Mouse (Mus musculus) CH12F3 (cell line): ENCODE data around the gene Themis2.
"Not testable (repeated sequence)": the region's sequence is repeated elsewhere in the genome, so short reads cannot be mapped to it uniquely, and the experiment has no call there.

Experiments
- in situ Hi-C: fragments of 300-500 bp; cut with MboI; formaldehyde crosslinking; loops from 2 replicates; pipeline ENCODE4 v1.14.3; 2020; ENCODE audit warnings: low sequenced_read_pairs

The Themis2 gene

GRCm38 (mm10) chr4:132801176-132802077, 5.2 kb upstream of the Themis2 start:
- in situ Hi-C loops: no loop called here

- in situ Hi-C loops: no loop called here
Observed at GRCm38 (mm10) chr4:132799845-132800244, 3.7 kb upstream of the Themis2 start.

GRCm38 (mm10) chr4:132798666-132799065, 2.5 kb upstream of the Themis2 start:
- in situ Hi-C loops: not testable (repeated sequence)

- in situ Hi-C loops: no loop called here
Observed at GRCm38 (mm10) chr4:132798028-132798427, 1.8 kb upstream of the Themis2 start.

GRCm38 (mm10) chr4:132797461-132797860, 1.3 kb upstream of the Themis2 start:
- in situ Hi-C loops: no loop called here

- in situ Hi-C loops: no loop called here
Observed at GRCm38 (mm10) chr4:132795171-132795570, 1.0 kb downstream of the Themis2 start.

GRCm38 (mm10) chr4:132794760-132795159, 1.4 kb downstream of the Themis2 start:
- in situ Hi-C loops: no loop called here

- in situ Hi-C loops: no loop called here
Observed at GRCm38 (mm10) chr4:132794028-132794427, 2.2 kb downstream of the Themis2 start.

GRCm38 (mm10) chr4:132793322-132794004, 2.7 kb downstream of the Themis2 start:
- in situ Hi-C loops: not testable (repeated sequence)

GRCm38 (mm10) chr4:132789731-132790130, 6.5 kb downstream of the Themis2 start:
- in situ Hi-C loops: no loop called here

- in situ Hi-C loops: no loop called here
Observed at GRCm38 (mm10) chr4:132785228-132785627, 11.0 kb downstream of the Themis2 start.

- in situ Hi-C loops: loop anchor here (5.0 kb wide), 1 partner anchor 39 kb away; no protein-coding TSS in a partner anchor
Observed at GRCm38 (mm10) chr4:132783732-132784131, 12.5 kb downstream of the Themis2 start.

GRCm38 (mm10) chr4:132780288-132780687, 15.9 kb downstream of the Themis2 start:
- in situ Hi-C loops: loop anchor here (5.0 kb wide), 1 partner anchor 42 kb away; no protein-coding TSS in a partner anchor

GRCm38 (mm10) chr4:132778562-132779201, 17.5 kb downstream of the Themis2 start:
- in situ Hi-C loops: loop anchor here (10.0 kb wide), 1 partner anchor 146 kb away; the partner anchor contains the start of gene Fam76a

- in situ Hi-C loops: loop anchor here (10.0 kb wide), 1 partner anchor 148 kb away; the partner anchor contains the start of gene Fam76a
Observed at GRCm38 (mm10) chr4:132776764-132777163, 19.4 kb downstream of the Themis2 start.

- in situ Hi-C loops: loop anchor here (10.0 kb wide), 1 partner anchor 150 kb away; the partner anchor contains the start of gene Fam76a
Observed at GRCm38 (mm10) chr4:132774905-132775304, 21.3 kb downstream of the Themis2 start.

GRCm38 (mm10) chr4:132771776-132772175, 24.4 kb downstream of the Themis2 start:
- in situ Hi-C loops: loop anchor here (10.0 kb wide), 1 partner anchor 153 kb away; the partner anchor contains the start of gene Fam76a

- in situ Hi-C loops: no loop called here
Observed at GRCm38 (mm10) chr4:132767914-132768876, 28.0 kb downstream of the Themis2 start, which contains the start of gene Rpa2. Gene Rpa2 (plus strand): TSS chr4:132768332.

GRCm38 (mm10) chr4:132763125-132763524, 33.1 kb downstream of the Themis2 start:
- in situ Hi-C loops: not testable (repeated sequence)

- in situ Hi-C loops: no loop called here
Observed at GRCm38 (mm10) chr4:132762602-132763001, 33.6 kb downstream of the Themis2 start.
